Mouse (Mus musculus) hindbrain, embryonic 16.5 days (tissue): ENCODE data around the gene Ankrd37. TPM values are rescaled to one million over a fixed set of nuclear protein-coding genes. Genes with fewer than 3 reads are reported as not detected.

ENCODE experiments used
- ATAC-seq: fragments of 200-750 bp; cut with Nextera tagmentation; 2 replicates; pipeline ENCODE4 v1.8.0; 2017; ENCODE audit warnings: moderate TSS enrichment, moderate library complexity
- H3K27ac ChIP-seq: fragments of 300-500 bp; sonication (generic); 2 replicates; pipeline ENCODE4 v1.5.1; 2014; ENCODE audit warnings: low read depth, mild to moderate bottlenecking, control low read depth, low read length, moderate library complexity
- H3K27me3 ChIP-seq: fragments of 300-500 bp; sonication (generic); replicated peaks from 2 replicates; pipeline ENCODE4 v1.6.1; 2014; ENCODE audit warnings: low read length; ENCODE audit not compliant: control insufficient read depth, insufficient read depth
- H3K36me3 ChIP-seq: fragments of 300-500 bp; sonication (generic); 2 replicates; pipeline ENCODE4 v1.6.1; 2014; ENCODE audit warnings: mild to moderate bottlenecking, low read length, moderate library complexity, mixed read lengths; ENCODE audit not compliant: control insufficient read depth, insufficient read depth
- H3K4me1 ChIP-seq: fragments of 300-500 bp; sonication (generic); 2 replicates; pipeline ENCODE4 v1.6.1; 2014; ENCODE audit warnings: low read depth, low read length; ENCODE audit not compliant: control insufficient read depth, insufficient read depth
- H3K4me2 ChIP-seq: fragments of 300-500 bp; sonication (generic); 2 replicates; pipeline ENCODE4 v1.6.1; 2014; ENCODE audit warnings: mild to moderate bottlenecking, low read length, control low read depth, moderate library complexity
- H3K4me3 ChIP-seq: fragments of 300-500 bp; sonication (generic); 2 replicates; pipeline ENCODE4 v1.5.1; 2014; ENCODE audit warnings: mild to moderate bottlenecking, low read length, control low read depth, moderate library complexity
- H3K9ac ChIP-seq: fragments of 300-500 bp; sonication (generic); 2 replicates; pipeline ENCODE4 v1.6.1; 2014; ENCODE audit warnings: low read depth, mild to moderate bottlenecking, control low read depth, low read length, moderate library complexity
- H3K9me3 ChIP-seq: fragments of 300-500 bp; sonication (generic); 2 replicates; pipeline ENCODE4 v1.6.1; 2014; ENCODE audit warnings: mild to moderate bottlenecking, low read length, moderate library complexity; ENCODE audit not compliant: control insufficient read depth
- WGBS: fragments of 180-500 bp; shearing (Covaris S2); extraction: QIAGEN DNeasy Blood & Tissue Kit; methylation state at CpG from one replicate; pipeline ENCODE4 v1.1.7; 2014; 5-methylcytosine and 5-hydroxymethylcytosine counted together
- polyA plus RNA-seq: library from polyadenylated mRNA; unstranded; fragments of >200 nt; fragmentation: Nextera tagmentation; extraction: Ambion mirVana; gene quantifications from 2 replicates; pipeline ENCODE4 v1.2.1, GENCODE M21; 2015

Ankrd37 gene
- polyA plus RNA-seq: 37.3 and 44.0 TPM in 2 replicates

DNA sequence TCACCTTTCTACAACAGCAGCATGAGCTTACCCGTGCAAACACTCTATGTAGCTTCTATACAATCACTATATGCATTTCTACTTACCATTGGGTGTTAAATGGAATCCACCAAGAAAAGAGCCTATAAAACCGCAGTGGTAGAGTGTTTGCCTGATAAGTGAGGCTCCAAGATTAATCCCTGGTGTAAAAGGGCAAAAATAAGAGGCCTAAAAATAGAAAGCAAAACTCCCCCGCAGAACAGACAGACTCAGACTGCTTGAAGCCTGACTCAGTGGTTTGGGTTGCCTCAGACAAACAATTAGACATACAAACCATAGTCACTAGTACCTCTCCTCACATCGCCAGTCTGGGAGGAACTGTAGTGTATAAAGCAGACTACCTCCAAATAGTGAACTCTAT, at the start of gene Ankrd37:
Gene Ankrd37 (minus strand): TSS at position 112 of the 400 bp plus-strand sequence.
- Histone ChIP-seq H3K9ac (no peak within 1 kb of the TSS), H3K36me3 (no peaks in the 10 kb centered on the region), H3K27ac (no peak within 1 kb of the TSS), H3K27me3 (no peaks in the 10 kb centered on the region), H3K4me1 (peaks cover under 1% of the 10 kb centered on the region), H3K4me2 (no peak within 1 kb of the TSS), H3K9me3 (no peaks in the 10 kb centered on the region), H3K4me3 (no peak within 1 kb of the TSS)
- no peak for ATAC-seq
- 78% methylated on average over 4 of the region's 4 CpGs for WGBS

DNA sequence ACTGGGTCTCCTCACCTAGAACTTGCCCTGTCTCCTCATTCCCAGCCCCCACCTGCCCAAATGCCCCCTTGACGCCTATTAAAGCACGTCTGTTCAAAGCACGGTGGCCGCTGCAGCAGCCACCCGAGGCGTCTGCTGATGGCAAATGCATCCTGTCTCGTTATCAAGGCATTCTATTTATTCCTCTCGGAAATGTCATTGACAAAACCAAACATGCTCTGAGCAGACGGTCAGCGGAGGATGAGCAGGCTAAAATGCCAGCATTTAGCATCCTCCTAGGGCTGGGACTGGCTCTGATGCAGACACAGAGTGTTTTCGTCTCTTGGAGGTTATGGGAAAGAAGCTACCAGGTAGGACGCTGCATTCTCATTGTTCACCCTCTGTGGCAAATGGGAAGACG, 34.8 kb upstream of the Ankrd37 start:
- Histone ChIP-seq H3K9ac (no peak overlapping the region), H3K4me2 (no peak overlapping the region), H3K36me3 (peaks cover 12% of the 10 kb centered on the region), H3K4me1 (no peaks in the 10 kb centered on the region), H3K27me3 (no peaks in the 10 kb centered on the region), H3K4me3 (no peak overlapping the region), H3K27ac (no peak overlapping the region), H3K9me3 (no peaks in the 10 kb centered on the region)
- ATAC-seq: no peak
- WGBS: 64% methylated on average over 13 of the region's 13 CpGs

DNA sequence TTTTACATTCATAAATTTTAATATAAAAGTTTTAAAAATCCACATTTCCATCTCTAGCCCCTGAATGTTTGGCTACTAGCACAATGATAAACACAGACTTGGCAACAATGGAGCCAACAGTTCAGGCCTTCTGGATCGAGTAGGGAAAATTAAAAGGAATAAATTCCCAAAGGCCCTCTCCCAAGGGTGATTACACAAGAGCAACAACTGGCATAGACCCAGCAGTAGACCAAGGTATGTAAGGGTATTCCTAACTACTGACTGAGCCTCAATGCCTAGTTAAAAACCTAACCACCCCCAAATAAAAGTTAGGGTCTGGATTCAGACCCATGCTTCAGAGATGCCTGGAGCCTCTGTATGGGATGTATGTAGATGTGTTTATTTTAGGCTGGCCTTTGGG, 34.2 kb upstream of the Ankrd37 start:
- no peak overlapping the region for H3K4me3 ChIP-seq
- 56% methylated on average over 1 of the region's 1 CpGs for WGBS
- H3K9ac ChIP-seq: no peak overlapping the region
- H3K36me3 ChIP-seq: peaks cover 11% of the 10 kb centered on the region
- no peak overlapping the region for H3K4me2 ChIP-seq
- no peak overlapping the region for H3K27ac ChIP-seq
- ATAC-seq: no peak
- H3K9me3 ChIP-seq: no peaks in the 10 kb centered on the region
- H3K27me3 ChIP-seq: no peaks in the 10 kb centered on the region
- no peaks in the 10 kb centered on the region for H3K4me1 ChIP-seq

DNA sequence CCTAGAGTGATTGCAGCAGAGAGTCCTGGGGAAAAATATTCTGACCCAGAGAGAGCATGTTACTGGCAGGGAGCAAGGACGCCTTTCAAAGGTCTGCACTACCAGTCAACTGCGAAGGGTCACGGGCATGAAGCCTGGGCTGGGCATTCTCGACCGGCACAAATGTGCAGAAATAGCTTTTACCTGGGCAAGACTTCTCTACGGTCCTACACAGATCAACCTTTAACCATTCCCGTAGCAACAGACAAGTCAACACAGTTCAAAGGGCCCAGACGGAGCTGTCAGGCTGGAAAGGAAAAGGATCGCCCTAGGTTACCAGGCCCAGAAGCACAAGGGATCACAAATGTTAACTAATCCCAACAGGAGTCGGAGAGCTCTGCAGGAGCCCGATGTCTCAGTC, 30.7 kb upstream of the Ankrd37 start:
- Histone ChIP-seq H3K27me3 (no peaks in the 10 kb centered on the region), H3K4me3 (no peak overlapping the region), H3K4me2 (no peak overlapping the region), H3K36me3 (peaks cover 12% of the 10 kb centered on the region), H3K27ac (no peak overlapping the region), H3K9me3 (no peaks in the 10 kb centered on the region), H3K9ac (no peak overlapping the region), H3K4me1 (no peaks in the 10 kb centered on the region)
- 73% methylated on average over 11 of the region's 11 CpGs for WGBS
- ATAC-seq: no peak

DNA sequence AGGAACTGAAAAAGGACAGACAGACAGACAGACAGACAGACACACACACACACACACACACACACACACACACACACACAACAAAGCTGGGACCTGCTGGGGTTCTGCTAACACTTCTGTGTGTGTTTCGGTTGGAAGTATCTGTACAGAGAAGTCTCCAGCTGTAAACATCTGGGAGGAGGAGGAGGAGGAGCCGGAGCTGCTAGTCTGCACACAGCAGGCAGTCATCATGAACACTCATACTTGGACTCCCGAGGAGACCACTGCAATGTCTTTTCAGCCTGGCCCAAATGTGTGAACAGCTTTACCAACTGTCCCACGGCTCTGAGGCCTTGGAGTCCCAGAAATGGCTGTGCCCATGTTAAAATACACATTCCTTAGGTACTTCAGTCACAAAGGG, 18.9 kb upstream of the Ankrd37 start:
- no peak for ATAC-seq
- Histone ChIP-seq H3K4me3 (no peak overlapping the region), H3K4me1 (no peaks in the 10 kb centered on the region), H3K9ac (no peak overlapping the region), H3K4me2 (no peak overlapping the region), H3K27ac (no peak overlapping the region), H3K27me3 (no peaks in the 10 kb centered on the region), H3K9me3 (no peaks in the 10 kb centered on the region), H3K36me3 (no peaks in the 10 kb centered on the region)
- 58% methylated on average over 4 of the region's 4 CpGs for WGBS

DNA sequence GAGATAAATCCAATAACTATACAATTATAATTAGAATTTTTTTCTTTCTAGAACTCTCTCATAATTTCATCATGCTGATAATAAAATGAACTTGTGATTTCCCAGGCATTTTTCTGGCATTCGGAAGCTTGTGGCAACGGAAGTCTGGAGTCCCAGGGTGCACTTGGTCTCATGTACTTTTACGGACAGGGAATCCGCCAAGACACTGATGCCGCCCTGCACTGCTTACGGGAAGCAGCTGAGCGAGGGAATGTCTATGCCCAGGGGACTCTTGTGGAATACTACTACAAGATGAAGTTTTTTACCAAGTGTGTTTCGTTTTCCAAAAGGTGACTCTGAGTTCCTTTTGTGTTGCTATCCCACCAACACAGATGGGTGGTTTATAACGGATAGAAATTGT, 17.3 kb upstream of the Ankrd37 start:
- ATAC-seq: no peak
- 93% methylated on average over 9 of the region's 9 CpGs for WGBS
- no peak overlapping the region for H3K4me3 ChIP-seq

DNA sequence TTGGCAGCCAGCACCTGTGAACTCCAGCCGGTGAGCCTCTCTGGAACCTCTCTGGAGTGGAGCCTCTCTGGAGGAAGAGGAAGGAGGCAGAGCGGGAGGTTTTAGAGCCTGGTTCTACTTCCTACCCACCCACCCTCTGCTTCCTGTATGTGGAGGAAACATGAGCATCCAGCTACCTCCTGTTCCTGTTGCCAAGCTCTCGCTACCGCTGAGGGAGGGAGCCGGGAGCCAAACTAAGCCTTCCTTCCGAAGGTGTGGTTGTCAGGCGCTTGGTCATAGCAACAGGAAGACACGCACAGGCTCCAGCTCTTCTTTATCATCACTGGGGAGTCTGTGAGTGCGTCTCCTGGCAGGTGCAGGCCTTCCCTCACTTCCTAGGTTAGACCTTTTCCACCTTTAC, 16.7 kb upstream of the Ankrd37 start:
- no peak overlapping the region for H3K9ac ChIP-seq
- no peak for ATAC-seq
- WGBS: 92% methylated on average over 9 of the region's 9 CpGs

More for the DNA sequence above, 17.3 kb upstream of the Ankrd37 start:
- H3K27ac ChIP-seq: no peak overlapping the region
- no peaks in the 10 kb centered on the region for H3K27me3 ChIP-seq
- no peaks in the 10 kb centered on the region for H3K9me3 ChIP-seq
- H3K9ac ChIP-seq: no peak overlapping the region
- H3K36me3 ChIP-seq: no peaks in the 10 kb centered on the region
- no peak overlapping the region for H3K4me2 ChIP-seq
- H3K4me1 ChIP-seq: no peaks in the 10 kb centered on the region

DNA sequence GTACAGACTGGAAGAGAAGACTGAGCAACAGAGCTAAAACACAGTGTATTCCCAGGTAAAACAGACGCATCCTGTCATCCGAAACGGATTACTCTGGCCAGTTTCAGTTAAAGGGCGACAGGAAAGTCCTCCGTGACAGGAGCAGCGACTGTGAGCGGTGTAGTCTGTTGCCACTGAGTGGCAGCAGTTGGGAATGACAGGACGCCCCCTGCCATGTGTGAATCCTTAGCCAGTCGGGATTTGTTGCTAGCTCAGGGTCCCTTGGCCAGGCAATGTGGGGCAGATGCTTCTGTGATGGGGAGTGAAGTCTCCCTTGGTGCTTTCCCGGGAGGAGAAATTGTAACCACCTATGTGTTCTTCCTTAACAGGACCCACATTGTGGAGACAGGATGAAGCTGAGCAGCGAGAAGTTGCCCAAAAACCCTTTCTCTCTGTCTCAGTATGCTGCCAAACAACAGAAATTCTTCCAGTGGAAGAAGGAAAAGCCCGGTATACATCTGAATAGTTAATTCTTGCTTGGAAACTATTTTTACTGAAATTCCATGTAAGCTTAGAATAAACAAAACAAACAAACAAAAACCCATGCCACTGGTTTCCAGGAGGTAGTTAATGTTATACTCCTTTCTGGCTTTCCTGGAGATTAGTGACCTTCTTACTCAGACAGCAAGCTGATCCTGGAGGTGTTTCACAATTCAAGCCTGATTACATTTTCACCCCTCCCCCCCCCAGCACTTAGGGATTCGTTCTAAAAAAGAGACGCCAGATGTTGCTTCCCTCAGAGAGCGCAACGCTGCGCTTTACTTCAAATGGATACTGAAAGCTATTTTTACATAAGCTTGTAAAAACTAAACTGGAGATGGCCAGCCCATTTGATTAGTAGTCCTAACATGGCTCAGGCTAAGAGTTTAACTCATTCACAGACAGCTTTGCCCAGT, 5.5 kb upstream of the Ankrd37 start:
- Histone ChIP-seq H3K36me3 (no peaks in the 10 kb centered on the region), H3K27ac (no peak overlapping the region), H3K9me3 (no peaks in the 10 kb centered on the region), H3K9ac (no peak overlapping the region), H3K27me3 (no peaks in the 10 kb centered on the region), H3K4me3 (no peak overlapping the region), H3K4me1 (peaks cover 4% of the 10 kb centered on the region), H3K4me2 (peak overlapping the region; percentile 50)
- WGBS: 19% methylated on average over 17 of the region's 17 CpGs
- peak; percentile 68 for ATAC-seq

More for the DNA sequence above, 16.7 kb upstream of the Ankrd37 start:
- no peaks in the 10 kb centered on the region for H3K4me1 ChIP-seq
- no peaks in the 10 kb centered on the region for H3K9me3 ChIP-seq
- no peak overlapping the region for H3K4me2 ChIP-seq
- no peak overlapping the region for H3K27ac ChIP-seq
- no peak overlapping the region for H3K4me3 ChIP-seq
- H3K36me3 ChIP-seq: no peaks in the 10 kb centered on the region
- no peaks in the 10 kb centered on the region for H3K27me3 ChIP-seq

DNA sequence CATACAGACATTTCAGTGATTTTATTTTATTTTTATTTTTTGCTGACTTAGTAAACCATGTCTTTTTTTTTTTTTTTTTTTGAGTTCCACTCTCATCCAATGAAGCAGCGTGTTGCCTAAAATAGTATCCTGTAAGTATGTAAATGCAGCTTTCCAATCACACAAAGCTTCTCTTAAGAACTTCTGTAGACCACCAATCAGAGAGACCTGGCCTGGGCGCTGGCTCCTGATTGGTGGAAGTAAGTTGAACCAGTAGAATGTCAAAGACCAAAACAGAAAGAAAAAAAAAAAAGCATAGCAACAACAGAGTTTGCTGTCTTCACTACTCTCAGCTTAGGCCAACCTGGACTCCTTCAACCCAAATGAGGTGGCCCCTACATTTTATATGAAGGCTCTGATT, 4.8 kb upstream of the Ankrd37 start:
- Histone ChIP-seq H3K27me3 (no peaks in the 10 kb centered on the region), H3K36me3 (no peaks in the 10 kb centered on the region), H3K4me3 (no peak overlapping the region), H3K4me2 (peak overlapping the region; percentile 50), H3K9me3 (no peaks in the 10 kb centered on the region), H3K9ac (no peak overlapping the region), H3K4me1 (peaks cover 4% of the 10 kb centered on the region), H3K27ac (no peak overlapping the region)
- 58% methylated on average over 2 of the region's 2 CpGs for WGBS
- ATAC-seq: peak; percentile 6; the same call in 1 of the 2 replicates
